Mouse (Mus musculus): ENCODE measurements around the gene Ywhaq. TPM values are rescaled to one million over a fixed set of nuclear protein-coding genes. Genes with fewer than 3 reads are reported as not detected.
A peak's percentile ranks its signal among the peaks of the same experiment; 100 is the strongest.

The Ywhaq gene
- polyA plus RNA-seq, 1 experiment from 2014 or later, result 1,139 TPM

- Histone ChIP-seq H3K27ac (no peak overlapping the region), H3K9ac (no peak overlapping the region), H3K4me1 (no peaks in the 10 kb centered on the region), H3K36me3 (no peaks in the 10 kb centered on the region), H3K4me2 (replicated peaks) (no peak overlapping the region), H3K27me3 (replicated peaks) (no peaks in the 10 kb centered on the region), H3K4me3 (no peak overlapping the region), H3K9me3 (no peaks in the 10 kb centered on the region)
- 0 out of 2 replicates have a peak, but pooled peaks have one; percentile 7 for ATAC-seq (ENCODE audit: low FRiP score, low read depth)
- WGBS, result 65% methylated on average over 8 of the region's 8 CpGs
Observed at GRCm38 (mm10) chr12:21431950-21432349, 14.5 kb upstream of the Ywhaq start.

DNA sequence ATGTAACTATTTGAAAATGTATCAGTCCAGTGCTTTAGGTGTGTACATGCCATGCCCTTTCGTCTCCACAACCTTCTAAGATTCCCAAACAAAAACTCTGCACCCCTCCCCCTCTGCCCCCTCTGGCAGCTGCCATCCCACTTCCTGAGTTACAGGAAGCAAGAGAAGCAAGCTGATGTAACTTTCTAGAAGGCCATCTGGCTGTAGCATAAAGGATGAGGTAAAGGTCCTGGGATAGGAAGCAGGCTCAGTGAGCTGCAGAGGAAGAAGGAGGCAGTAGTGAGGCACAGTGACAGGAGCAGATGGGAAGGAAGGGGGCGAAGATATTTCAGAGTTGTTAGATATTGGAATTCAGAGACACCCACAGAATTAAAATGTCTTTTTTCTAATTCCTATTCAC is 13.6 kb upstream of the Ywhaq start:
- Histone ChIP-seq H3K9me3 (no peaks in the 10 kb centered on the region), H3K4me3 (no peak overlapping the region), H3K27me3 (replicated peaks) (no peaks in the 10 kb centered on the region), H3K36me3 (no peaks in the 10 kb centered on the region), H3K4me1 (peaks cover 9% of the 10 kb centered on the region), H3K4me2 (replicated peaks) (no peak overlapping the region), H3K9ac (no peak overlapping the region), H3K27ac (no peak overlapping the region)
- ATAC-seq (ENCODE audit: low FRiP score, low read depth), result no peak
- 81% methylated on average over 2 of the region's 2 CpGs for WGBS

DNA sequence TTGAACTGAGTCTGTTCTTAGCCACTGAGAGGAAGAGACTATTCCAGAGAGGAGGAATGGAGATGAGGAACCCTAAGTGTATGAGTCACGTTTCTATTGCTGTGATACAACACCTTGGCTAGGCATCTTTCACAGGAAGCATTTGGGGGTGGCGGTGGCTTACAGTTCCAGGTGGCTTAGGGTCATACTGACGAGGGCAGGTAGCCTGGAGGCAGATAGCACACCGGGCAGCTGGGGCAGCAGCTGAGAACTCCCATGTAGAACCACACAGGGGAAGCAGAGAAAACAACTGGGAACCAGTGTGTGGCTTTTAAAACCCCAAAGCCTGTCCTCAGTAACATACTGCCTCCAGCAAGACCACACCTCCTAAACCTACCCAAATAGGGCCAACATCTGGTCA is 12.7 kb upstream of the Ywhaq start:
- WGBS, result 76% methylated on average over 4 of the region's 4 CpGs
- Histone ChIP-seq H3K9me3 (no peaks in the 10 kb centered on the region), H3K9ac (no peak overlapping the region), H3K27me3 (replicated peaks) (no peaks in the 10 kb centered on the region), H3K4me1 (peaks cover 12% of the 10 kb centered on the region), H3K4me3 (no peak overlapping the region), H3K27ac (no peak overlapping the region), H3K36me3 (no peaks in the 10 kb centered on the region), H3K4me2 (replicated peaks) (no peak overlapping the region)
- ATAC-seq (ENCODE audit: low FRiP score, low read depth), result no peak

GRCm38 (mm10) chr12:21429021-21429420 is 11.6 kb upstream of the Ywhaq start:
- H3K27ac ChIP-seq, result no peak overlapping the region
- H3K9me3 ChIP-seq, result no peaks in the 10 kb centered on the region
- peaks cover 18% of the 10 kb centered on the region for H3K4me1 ChIP-seq
- WGBS, result 89% methylated on average over 1 of the region's 1 CpGs
- no peaks in the 10 kb centered on the region for H3K27me3 ChIP-seq (replicated peaks)
- no peak overlapping the region for H3K9ac ChIP-seq
- H3K4me3 ChIP-seq, result no peak overlapping the region
- no peak overlapping the region for H3K4me2 ChIP-seq (replicated peaks)
- no peak for ATAC-seq (ENCODE audit: low FRiP score, low read depth)
- H3K36me3 ChIP-seq, result no peaks in the 10 kb centered on the region

DNA sequence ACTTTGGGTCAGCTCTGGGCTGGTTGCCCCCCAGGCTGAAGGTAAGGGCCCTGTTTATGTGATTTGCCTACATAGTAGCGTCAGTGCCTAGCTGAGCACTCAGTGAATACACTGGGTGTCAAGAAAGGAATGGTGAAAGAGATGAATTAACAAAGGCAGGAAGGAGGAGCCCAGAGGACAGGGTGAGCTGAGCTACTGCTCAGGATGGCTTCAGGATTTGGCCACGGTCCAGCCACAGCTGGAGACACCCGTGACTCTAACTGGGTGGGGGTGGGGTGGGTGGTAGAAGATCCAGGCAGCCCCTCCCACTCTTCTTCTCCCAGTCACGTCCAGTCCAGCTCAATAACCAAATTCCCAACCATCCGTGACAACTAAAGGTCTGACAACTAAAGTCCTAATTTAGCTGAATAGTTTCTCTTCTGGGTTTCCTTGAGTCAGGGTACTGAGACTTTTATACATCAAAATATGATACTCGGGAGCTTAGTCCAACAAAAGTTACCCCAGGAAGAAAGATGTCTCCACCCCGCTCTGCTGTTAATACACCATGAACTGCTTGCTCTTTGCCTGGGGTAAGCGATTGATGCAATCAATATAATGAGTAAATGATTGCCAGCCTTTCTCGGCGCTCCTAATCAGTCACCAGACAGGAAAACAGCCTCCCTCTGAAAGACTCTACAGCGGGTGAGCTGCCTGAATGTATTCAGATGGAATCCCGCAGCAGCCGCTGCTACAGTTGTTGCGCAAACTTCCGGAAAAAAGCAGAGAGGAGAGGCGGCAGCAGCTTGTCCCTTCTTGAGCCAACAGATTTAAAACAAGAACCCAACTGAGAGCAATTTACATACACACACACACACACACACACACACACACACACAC is 8.9 kb upstream of the Ywhaq start:
- Histone ChIP-seq H3K27ac (no peak overlapping the region), H3K27me3 (replicated peaks) (no peaks in the 10 kb centered on the region)
- 8% methylated on average over 16 of the region's 16 CpGs for WGBS

DNA sequence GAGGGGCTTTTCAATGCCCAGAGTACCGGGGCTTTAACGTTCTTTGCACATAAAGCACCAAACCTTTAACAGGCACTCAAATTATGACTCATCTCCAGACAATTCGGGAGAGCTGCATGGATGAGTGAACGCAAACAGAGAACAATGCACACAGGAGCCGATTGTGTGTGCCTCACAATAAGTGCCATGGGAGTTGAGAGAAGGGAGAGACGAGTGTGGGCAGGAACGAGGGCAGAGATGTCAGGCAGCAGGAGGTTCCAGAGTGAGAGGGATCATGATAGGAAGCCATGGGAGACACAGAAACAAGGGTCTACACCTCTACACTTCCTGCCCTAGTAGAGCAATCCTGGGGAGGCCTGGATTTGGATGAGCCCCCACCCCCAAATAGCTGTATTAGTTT is 7.2 kb upstream of the Ywhaq start:
- ATAC-seq (ENCODE audit: low FRiP score, low read depth), result no peak
- no peak overlapping the region for H3K4me2 ChIP-seq (replicated peaks)
- no peaks in the 10 kb centered on the region for H3K9me3 ChIP-seq
- no peak overlapping the region for H3K27ac ChIP-seq
- H3K27me3 ChIP-seq (replicated peaks), result no peaks in the 10 kb centered on the region
- H3K36me3 ChIP-seq, result no peaks in the 10 kb centered on the region
- H3K4me1 ChIP-seq, result peaks cover 18% of the 10 kb centered on the region
- no peak overlapping the region for H3K4me3 ChIP-seq
- WGBS, result 15% methylated on average over 7 of the region's 7 CpGs
- no peak overlapping the region for H3K9ac ChIP-seq

More for the DNA sequence above, 8.9 kb upstream of the Ywhaq start:
- H3K36me3 ChIP-seq, result no peaks in the 10 kb centered on the region
- peaks cover 18% of the 10 kb centered on the region for H3K4me1 ChIP-seq
- no peaks in the 10 kb centered on the region for H3K9me3 ChIP-seq
- H3K4me3 ChIP-seq, result 0 out of 2 replicates have a peak overlapping the region, but pooled peaks have one; percentile 9
- peak overlapping the region; percentile 55 for H3K4me2 ChIP-seq (replicated peaks)
- H3K9ac ChIP-seq, result peak overlapping the region; percentile 35; the same call in 1 of the 2 replicates
- peak; percentile 69 for ATAC-seq (ENCODE audit: low FRiP score, low read depth)

DNA sequence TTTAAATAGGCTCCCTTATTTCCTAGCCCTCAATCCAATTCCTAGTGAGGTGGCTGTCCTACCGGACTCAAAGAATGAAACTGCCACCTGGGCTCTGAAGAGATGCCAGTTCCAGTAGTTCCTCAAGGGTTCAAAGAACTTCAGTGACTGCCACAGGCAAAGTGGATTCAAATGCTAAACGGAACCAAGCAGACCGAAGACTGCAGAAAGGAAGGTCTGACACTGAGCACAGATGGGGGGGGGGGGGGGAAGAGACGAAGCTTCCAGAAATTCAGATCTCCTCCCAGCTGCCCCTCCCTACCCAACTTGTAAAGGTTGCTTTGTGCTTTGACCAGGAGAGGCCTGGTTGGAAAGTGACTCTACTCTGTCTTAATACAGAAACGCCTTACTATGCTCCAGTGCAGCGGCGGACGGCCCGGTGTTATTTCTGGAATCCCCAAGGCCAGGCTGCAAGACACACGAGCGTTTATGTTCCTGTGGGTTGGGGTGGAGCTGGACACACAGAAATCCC is 1.2 kb upstream of the Ywhaq start:
- no peaks in the 10 kb centered on the region for H3K9me3 ChIP-seq
- peak overlapping the region; percentile 64 for H3K4me2 ChIP-seq (replicated peaks)
- no peak for ATAC-seq (ENCODE audit: low FRiP score, low read depth)
- WGBS, result 42% methylated on average over 10 of the region's 11 CpGs
- H3K27me3 ChIP-seq (replicated peaks), result no peaks in the 10 kb centered on the region
- peaks cover 16% of the 10 kb centered on the region for H3K36me3 ChIP-seq
- peaks cover 4% of the 10 kb centered on the region for H3K4me1 ChIP-seq
- H3K4me3 ChIP-seq, result no peak overlapping the region
- H3K27ac ChIP-seq, result no peak overlapping the region
- no peak overlapping the region; the same call in 1 of the 2 replicates for H3K9ac ChIP-seq

GRCm38 (mm10) chr12:21418083-21418482 is 646 bp upstream of the Ywhaq start:
- H3K9me3 ChIP-seq, result peaks cover 5% of the 10 kb centered on the region; the same call in 1 of the 2 replicates
- H3K36me3 ChIP-seq, result peaks cover 22% of the 10 kb centered on the region
- peak overlapping the region; percentile 86 for H3K4me3 ChIP-seq
- H3K9ac ChIP-seq, result peak overlapping the region; percentile 68
- WGBS, result 7% methylated on average over 10 of the region's 10 CpGs
- H3K4me2 ChIP-seq (replicated peaks), result peak overlapping the region; percentile 64
- peak overlapping the region; percentile 57; the same call in 1 of the 2 replicates for H3K27ac ChIP-seq
- H3K4me1 ChIP-seq, result peaks cover 4% of the 10 kb centered on the region
- H3K27me3 ChIP-seq (replicated peaks), result no peaks in the 10 kb centered on the region
- no peak for ATAC-seq (ENCODE audit: low FRiP score, low read depth)

GRCm38 (mm10) chr12:21416506-21416905 is 931 bp downstream of the Ywhaq start:
- Histone ChIP-seq H3K27ac (no peak overlapping the region; the same call in 1 of the 2 replicates), H3K9ac (peak overlapping the region; percentile 80), H3K9me3 (peaks cover 14% of the 10 kb centered on the region), H3K27me3 (replicated peaks) (no peaks in the 10 kb centered on the region), H3K4me3 (peak overlapping the region; percentile 86), H3K4me2 (replicated peaks) (peak overlapping the region; percentile 66), H3K36me3 (peaks cover 37% of the 10 kb centered on the region), H3K4me1 (peaks cover 4% of the 10 kb centered on the region)
- WGBS, result under 1% methylated on average over 14 of the region's 15 CpGs
- no peak for ATAC-seq (ENCODE audit: low FRiP score, low read depth)

- ATAC-seq (ENCODE audit: low FRiP score, low read depth), result no peak
- H3K9me3 ChIP-seq, result peaks cover 30% of the 10 kb centered on the region
- H3K4me2 ChIP-seq (replicated peaks), result no peak overlapping the region
- 96% methylated on average over 2 of the region's 2 CpGs for WGBS
- H3K4me3 ChIP-seq, result no peak overlapping the region
- H3K4me1 ChIP-seq, result peaks cover 4% of the 10 kb centered on the region
- no peaks in the 10 kb centered on the region for H3K27me3 ChIP-seq (replicated peaks)
- peaks cover 87% of the 10 kb centered on the region for H3K36me3 ChIP-seq
- no peak overlapping the region for H3K27ac ChIP-seq
- no peak overlapping the region for H3K9ac ChIP-seq
Observed at GRCm38 (mm10) chr12:21410620-21411019, 6.8 kb downstream of the Ywhaq start.

- no peak overlapping the region for H3K4me3 ChIP-seq
- H3K4me1 ChIP-seq, result no peaks in the 10 kb centered on the region
- H3K4me2 ChIP-seq (replicated peaks), result no peak overlapping the region
- no peaks in the 10 kb centered on the region for H3K27me3 ChIP-seq (replicated peaks)
- H3K9me3 ChIP-seq, result peaks cover 30% of the 10 kb centered on the region
- no peak for ATAC-seq (ENCODE audit: low FRiP score, low read depth)
- no peak overlapping the region for H3K9ac ChIP-seq
- no peak overlapping the region for H3K27ac ChIP-seq
- WGBS, result 100% methylated on average over 3 of the region's 3 CpGs
- peaks cover 87% of the 10 kb centered on the region for H3K36me3 ChIP-seq
Observed at GRCm38 (mm10) chr12:21409651-21410050, 7.8 kb downstream of the Ywhaq start.

- H3K4me3 ChIP-seq, result no peak overlapping the region
- H3K9ac ChIP-seq, result no peak overlapping the region
- peaks cover 30% of the 10 kb centered on the region for H3K9me3 ChIP-seq
- ATAC-seq (ENCODE audit: low FRiP score, low read depth), result no peak
- peaks cover 80% of the 10 kb centered on the region for H3K36me3 ChIP-seq
- H3K4me2 ChIP-seq (replicated peaks), result no peak overlapping the region
- no peak overlapping the region for H3K27ac ChIP-seq
- no peaks in the 10 kb centered on the region for H3K27me3 ChIP-seq (replicated peaks)
- WGBS, result 98% methylated on average over 2 of the region's 2 CpGs
- H3K4me1 ChIP-seq, result no peaks in the 10 kb centered on the region
Observed at GRCm38 (mm10) chr12:21408789-21409367, 8.6 kb downstream of the Ywhaq start.
